Mouse (Mus musculus): ENCODE results near the gene Ttc23. TPM values are rescaled to one million over a fixed set of nuclear protein-coding genes. Genes with fewer than 3 reads are reported as not detected.

The Ttc23 gene
- polyA plus RNA-seq, 1 experiment from 2014 or later, result 33.0 TPM

DNA sequence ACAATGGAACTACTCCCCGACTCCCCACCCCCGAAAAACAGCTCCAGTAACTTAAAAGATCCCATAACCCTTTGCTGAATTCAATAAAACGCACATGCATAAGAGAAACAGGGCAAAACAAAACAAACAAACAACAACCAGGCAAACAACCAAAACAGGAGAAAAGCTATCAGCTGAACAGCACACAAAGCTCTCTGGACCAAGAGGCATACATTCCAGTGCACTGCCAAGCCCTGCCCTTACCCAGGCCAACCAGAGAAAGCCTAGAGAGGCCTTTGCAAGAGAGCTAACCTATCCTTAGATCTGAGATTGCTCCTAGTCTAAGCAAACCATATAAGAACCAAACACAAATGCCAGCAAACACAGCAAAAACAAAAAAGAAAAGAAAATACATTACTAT lies 25.1 kb upstream of the Ttc23 start:
- no peak overlapping the region for H3K4me3 ChIP-seq (replicated peaks)
- ATAC-seq (ENCODE audit: insufficient read depth, low FRiP score, low read depth), result no peak
- H3K9ac ChIP-seq, result no peak overlapping the region
- H3K36me3 ChIP-seq, result no peaks in the 10 kb centered on the region
- no peaks in the 10 kb centered on the region for H3K27me3 ChIP-seq (replicated peaks)
- H3K9me3 ChIP-seq, result no peaks in the 10 kb centered on the region
- no peak overlapping the region for H3K4me2 ChIP-seq
- no peak overlapping the region for H3K27ac ChIP-seq
- WGBS, result 76% methylated on average over 3 of the region's 3 CpGs
- H3K4me1 ChIP-seq, result no peaks in the 10 kb centered on the region

- Histone ChIP-seq H3K9me3 (no peaks in the 10 kb centered on the region), H3K27me3 (replicated peaks) (no peaks in the 10 kb centered on the region), H3K4me1 (no peaks in the 10 kb centered on the region), H3K4me3 (replicated peaks) (no peak overlapping the region), H3K4me2 (no peak overlapping the region), H3K36me3 (no peaks in the 10 kb centered on the region), H3K9ac (no peak overlapping the region), H3K27ac (no peak overlapping the region)
- WGBS, result 87% methylated on average over 5 of the region's 5 CpGs
- no peak for ATAC-seq (ENCODE audit: insufficient read depth, low FRiP score, low read depth)
These were observed 20.5 kb upstream of the Ttc23 start for GRCm38 (mm10) chr7:67626671-67627070.

DNA sequence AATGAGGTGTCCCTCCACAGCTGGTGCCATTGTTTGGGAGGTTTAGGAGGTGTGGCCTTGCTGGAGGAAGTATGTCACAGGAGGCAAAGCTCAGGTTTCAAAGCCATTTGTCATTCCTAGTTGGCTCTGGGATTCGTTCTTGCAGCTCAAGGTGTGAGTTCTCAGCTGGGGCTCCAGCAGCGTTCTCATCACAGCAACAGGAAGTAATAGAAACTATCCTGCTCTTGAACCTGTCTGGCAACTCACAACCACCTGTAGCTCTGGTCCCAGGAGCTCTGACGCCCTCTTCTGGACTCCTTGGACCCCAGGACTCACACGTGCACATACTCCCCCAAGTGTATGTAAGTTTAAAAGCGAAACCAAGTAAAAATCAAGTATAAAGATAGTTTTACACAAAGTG lies 17.5 kb upstream of the Ttc23 start:
- no peak for ATAC-seq (ENCODE audit: insufficient read depth, low FRiP score, low read depth)
- Histone ChIP-seq H3K36me3 (no peaks in the 10 kb centered on the region), H3K4me2 (no peak overlapping the region), H3K27me3 (replicated peaks) (no peaks in the 10 kb centered on the region), H3K9me3 (no peaks in the 10 kb centered on the region), H3K4me3 (replicated peaks) (no peak overlapping the region), H3K27ac (no peak overlapping the region), H3K4me1 (no peaks in the 10 kb centered on the region), H3K9ac (no peak overlapping the region)
- 55% methylated on average over 5 of the region's 5 CpGs for WGBS

GRCm38 (mm10) chr7:67630817-67631216 lies 16.4 kb upstream of the Ttc23 start:
- Histone ChIP-seq H3K4me1 (no peaks in the 10 kb centered on the region), H3K9me3 (no peaks in the 10 kb centered on the region), H3K9ac (no peak overlapping the region), H3K27me3 (replicated peaks) (no peaks in the 10 kb centered on the region), H3K36me3 (no peaks in the 10 kb centered on the region), H3K27ac (no peak overlapping the region), H3K4me2 (no peak overlapping the region), H3K4me3 (replicated peaks) (no peak overlapping the region)
- ATAC-seq (ENCODE audit: insufficient read depth, low FRiP score, low read depth), result no peak; the same call in 1 of the 2 replicates
- 14% methylated on average over 2 of the region's 2 CpGs for WGBS

DNA sequence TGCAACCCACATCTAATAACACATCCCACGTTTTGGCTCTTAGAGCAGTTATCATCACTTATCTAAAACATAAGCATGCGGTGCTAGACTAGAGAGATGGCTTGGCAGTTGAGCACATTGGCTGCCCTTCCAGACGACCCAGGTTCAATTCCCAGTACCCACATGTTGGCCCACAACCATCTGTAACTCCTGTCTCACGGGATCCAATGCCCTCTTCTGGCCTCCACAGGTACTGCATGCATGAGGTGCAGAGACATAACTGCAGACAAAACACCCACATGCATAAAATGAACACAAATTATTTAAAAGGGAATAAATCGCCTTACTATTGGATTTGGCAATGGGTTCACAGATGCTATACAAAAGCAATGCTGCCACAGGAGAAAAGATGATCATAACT lies 14.8 kb upstream of the Ttc23 start:
- no peak for ATAC-seq (ENCODE audit: insufficient read depth, low FRiP score, low read depth)
- Histone ChIP-seq H3K9me3 (no peaks in the 10 kb centered on the region), H3K4me1 (no peaks in the 10 kb centered on the region), H3K4me2 (no peak overlapping the region), H3K9ac (no peak overlapping the region), H3K27ac (no peak overlapping the region), H3K4me3 (replicated peaks) (no peak overlapping the region), H3K27me3 (replicated peaks) (no peaks in the 10 kb centered on the region), H3K36me3 (no peaks in the 10 kb centered on the region)
- WGBS, result 80% methylated on average over 5 of the region's 5 CpGs

DNA sequence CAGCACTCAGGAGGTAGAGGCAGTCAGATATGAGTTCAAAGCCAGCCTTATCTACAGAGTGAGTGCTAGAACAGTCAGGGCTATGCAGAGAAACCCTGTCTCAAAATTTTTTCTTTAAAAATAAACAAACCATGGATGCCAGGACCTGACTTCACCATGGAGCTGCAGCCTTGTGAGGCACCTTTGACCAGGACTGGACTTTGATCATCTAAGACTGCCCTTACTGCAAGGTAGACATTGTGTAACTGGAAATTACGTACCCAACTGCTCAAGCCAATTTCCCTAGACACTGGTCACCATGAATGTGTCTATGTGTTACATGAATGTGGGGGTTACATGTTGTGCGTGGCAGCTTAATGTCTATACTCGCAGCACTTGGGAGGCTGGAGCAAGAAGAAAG lies 13.0 kb upstream of the Ttc23 start:
- no peak overlapping the region for H3K27ac ChIP-seq
- H3K4me1 ChIP-seq, result no peaks in the 10 kb centered on the region
- H3K36me3 ChIP-seq, result no peaks in the 10 kb centered on the region
- H3K9ac ChIP-seq, result no peak overlapping the region
- H3K4me3 ChIP-seq (replicated peaks), result no peak overlapping the region
- H3K9me3 ChIP-seq, result no peaks in the 10 kb centered on the region
- ATAC-seq (ENCODE audit: insufficient read depth, low FRiP score, low read depth), result no peak
- H3K4me2 ChIP-seq, result no peak overlapping the region
- WGBS, result 87% methylated on average over 3 of the region's 3 CpGs
- no peaks in the 10 kb centered on the region for H3K27me3 ChIP-seq (replicated peaks)

DNA sequence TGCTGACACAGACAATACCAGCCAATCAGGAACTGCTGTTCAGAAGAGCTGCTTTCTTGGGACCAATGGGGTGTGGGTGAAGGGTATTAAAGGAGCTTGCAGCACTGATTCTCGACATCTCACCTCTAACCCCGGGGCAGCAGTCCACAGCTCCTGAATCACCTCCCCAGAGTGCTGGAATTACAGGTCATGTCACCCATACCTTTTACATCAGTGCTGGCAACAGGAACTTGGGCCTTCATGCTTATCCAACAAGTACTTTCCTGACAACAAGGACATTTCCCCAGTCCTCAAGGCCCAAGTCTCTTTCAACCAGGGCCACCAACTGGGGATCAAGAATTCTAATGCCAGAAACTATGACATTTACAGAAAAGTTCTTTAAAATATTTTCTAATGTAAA lies 11.0 kb upstream of the Ttc23 start:
- Histone ChIP-seq H3K9me3 (no peaks in the 10 kb centered on the region), H3K27me3 (replicated peaks) (no peaks in the 10 kb centered on the region), H3K4me3 (replicated peaks) (no peak overlapping the region), H3K27ac (no peak overlapping the region), H3K4me2 (no peak overlapping the region), H3K4me1 (no peaks in the 10 kb centered on the region), H3K9ac (no peak overlapping the region), H3K36me3 (no peaks in the 10 kb centered on the region)
- ATAC-seq (ENCODE audit: insufficient read depth, low FRiP score, low read depth), result no peak
- 77% methylated on average over 2 of the region's 2 CpGs for WGBS

DNA sequence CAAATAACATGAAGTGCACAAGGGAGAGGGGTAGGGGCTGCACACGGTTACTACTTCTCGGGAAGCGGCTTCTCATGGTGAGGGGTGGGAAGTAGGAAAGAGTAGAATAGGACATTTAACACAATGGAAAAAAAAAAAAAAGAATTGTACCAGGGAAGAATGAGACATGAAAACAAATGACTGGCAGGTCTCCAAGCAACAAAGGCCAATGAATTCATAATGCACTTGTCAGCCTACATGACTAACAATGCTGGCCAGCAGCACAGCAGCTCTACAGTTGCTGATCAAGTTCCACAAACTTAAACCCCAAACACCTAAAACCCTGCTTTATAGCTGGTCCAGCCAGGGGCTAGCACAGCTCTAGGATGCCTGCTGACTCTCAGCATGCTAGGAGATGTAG lies 8.2 kb upstream of the Ttc23 start:
- no peak overlapping the region for H3K4me3 ChIP-seq (replicated peaks)
- H3K27me3 ChIP-seq (replicated peaks), result no peaks in the 10 kb centered on the region
- ATAC-seq (ENCODE audit: insufficient read depth, low FRiP score, low read depth), result no peak
- WGBS, result 78% methylated on average over 3 of the region's 3 CpGs
- H3K4me2 ChIP-seq, result no peak overlapping the region
- no peaks in the 10 kb centered on the region for H3K36me3 ChIP-seq
- H3K9me3 ChIP-seq, result no peaks in the 10 kb centered on the region
- no peak overlapping the region for H3K9ac ChIP-seq
- H3K27ac ChIP-seq, result no peak overlapping the region
- H3K4me1 ChIP-seq, result no peaks in the 10 kb centered on the region

- Histone ChIP-seq H3K36me3 (no peaks in the 10 kb centered on the region), H3K4me2 (no peak overlapping the region), H3K4me1 (no peaks in the 10 kb centered on the region), H3K27ac (no peak overlapping the region), H3K9ac (no peak overlapping the region), H3K27me3 (replicated peaks) (no peaks in the 10 kb centered on the region), H3K9me3 (no peaks in the 10 kb centered on the region), H3K4me3 (replicated peaks) (no peak overlapping the region)
- WGBS, result 88% methylated on average over 9 of the region's 9 CpGs
- ATAC-seq (ENCODE audit: insufficient read depth, low FRiP score, low read depth), result no peak
These were observed 4.3 kb upstream of the Ttc23 start for GRCm38 (mm10) chr7:67642955-67643354.

DNA sequence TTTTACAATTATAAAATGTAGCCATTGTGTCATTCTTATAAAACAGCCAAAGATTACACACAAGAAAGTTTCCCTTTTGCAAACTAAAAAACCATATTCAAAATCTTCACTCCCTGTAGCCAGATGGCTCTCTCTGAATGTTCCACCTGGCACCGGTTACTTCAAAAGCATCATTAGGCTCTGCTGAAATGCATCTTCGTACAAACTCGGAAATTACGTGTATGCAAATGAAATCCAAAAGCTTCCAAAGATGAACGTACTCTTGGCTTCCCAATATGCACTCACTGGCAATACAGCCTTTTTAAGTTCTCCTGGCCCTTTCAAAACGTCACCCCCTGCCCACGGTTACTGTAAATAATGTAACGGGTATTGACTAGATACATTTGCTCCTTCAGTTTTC lies 2.9 kb upstream of the Ttc23 start:
- peak overlapping the region; percentile 40 for H3K9ac ChIP-seq
- no peaks in the 10 kb centered on the region for H3K9me3 ChIP-seq
- 36% methylated on average over 8 of the region's 8 CpGs for WGBS
- H3K27me3 ChIP-seq (replicated peaks), result no peaks in the 10 kb centered on the region
- H3K36me3 ChIP-seq, result no peaks in the 10 kb centered on the region
- peak overlapping the region; percentile 67 for H3K4me3 ChIP-seq (replicated peaks)
- no peak overlapping the region for H3K27ac ChIP-seq
- peak overlapping the region; percentile 63 for H3K4me2 ChIP-seq
- peaks cover 8% of the 10 kb centered on the region; the same call in 1 of the 2 replicates for H3K4me1 ChIP-seq
- ATAC-seq (ENCODE audit: insufficient read depth, low FRiP score, low read depth), result no peak

GRCm38 (mm10) chr7:67644833-67645680 lies 2.2 kb upstream of the Ttc23 start, which contains the start of gene Lrrc28:
TSS of gene Lrrc28 (minus strand) at chr7:67645268.
- Histone ChIP-seq H3K36me3 (no peaks in the 10 kb centered on the region), H3K9ac (peak within 1 kb of the TSS; percentile 40), H3K27ac (peak within 1 kb of the TSS; percentile 88), H3K27me3 (replicated peaks) (no peaks in the 10 kb centered on the region), H3K4me2 (peak within 1 kb of the TSS; percentile 69), H3K4me3 (replicated peaks) (peak within 1 kb of the TSS; percentile 67), H3K4me1 (peaks cover 12% of the 10 kb centered on the region; the same call in 1 of the 2 replicates), H3K9me3 (no peaks in the 10 kb centered on the region)
- ATAC-seq (ENCODE audit: insufficient read depth, low FRiP score, low read depth), result peak; percentile 98
- WGBS, result under 1% methylated on average over 55 of the region's 55 CpGs

- Histone ChIP-seq H3K27me3 (replicated peaks) (no peaks in the 10 kb centered on the region), H3K9ac (peak overlapping the region; percentile 35), H3K4me1 (peaks cover 13% of the 10 kb centered on the region; the same call in 1 of the 2 replicates), H3K4me2 (peak overlapping the region; percentile 69), H3K36me3 (no peaks in the 10 kb centered on the region), H3K4me3 (replicated peaks) (peak overlapping the region; percentile 67), H3K27ac (peak overlapping the region; percentile 88), H3K9me3 (no peaks in the 10 kb centered on the region)
- ATAC-seq (ENCODE audit: insufficient read depth, low FRiP score, low read depth), result no peak
- WGBS, result under 1% methylated on average over 15 of the region's 15 CpGs
These were observed 1.6 kb upstream of the Ttc23 start for GRCm38 (mm10) chr7:67645681-67646014.

Data from stomach, embryonic 15.5 days (tissue).